Mouse (Mus musculus) common myeloid progenitor, adult 5-6 weeks (primary cell): Measurements from ENCODE around the gene Sec14l1. TPM values are rescaled to one million over a fixed set of nuclear protein-coding genes. Genes with fewer than 3 reads are reported as not detected.

Experiments
- ATAC-seq: replicated peaks from 2 replicates; pipeline ENCODE4 v1.8.0; 2016; ENCODE audit warnings: low read depth, mild to moderate bottlenecking, moderate TSS enrichment, inconsistent platforms; ENCODE audit not compliant: poor library complexity, severe bottlenecking
- total RNA-seq: library from RNA; stranded (forward); fragments of 200-1000, 187-1606 nt; gene quantifications from 2 replicates; pipeline ENCODE4 v1.2.3, GENCODE M21; 2017

Sec14l1 gene
- total RNA-seq, 1 experiment from 2014 or later = 13.0 TPM

DNA sequence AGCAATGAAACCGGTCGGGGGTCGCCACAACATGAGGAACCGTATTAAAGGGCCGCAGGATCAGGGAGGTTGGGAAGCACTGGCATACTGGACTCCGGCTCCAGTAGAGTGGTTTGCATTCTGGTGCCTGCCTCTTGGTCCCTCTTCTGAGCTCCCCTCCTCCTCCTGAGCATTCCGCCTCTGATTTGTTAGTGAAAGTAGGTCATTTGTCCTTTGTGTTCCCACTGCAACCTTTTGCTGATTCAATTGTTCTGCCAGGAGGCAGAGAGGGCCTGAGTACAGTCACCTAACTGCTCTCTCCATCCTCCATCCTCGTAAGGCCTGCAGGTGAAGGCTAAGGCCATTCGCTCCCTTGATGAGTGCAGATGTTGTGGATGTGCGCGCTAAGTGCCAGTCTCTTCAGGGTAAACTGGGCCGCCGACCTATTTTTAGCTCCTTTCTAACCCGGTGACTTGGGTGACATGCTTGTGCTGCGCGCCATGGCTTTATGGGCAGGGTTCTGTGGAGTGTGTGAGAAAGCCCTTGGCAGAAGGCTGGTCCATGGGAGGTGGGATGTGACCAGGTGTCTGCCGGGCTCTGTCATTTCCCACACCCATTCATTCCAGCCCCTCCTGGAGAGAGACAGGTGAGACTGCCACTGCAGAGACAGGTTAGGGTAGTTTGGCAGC is 8.6 kb downstream of the Sec14l1 start:
- ATAC-seq = no peak

DNA sequence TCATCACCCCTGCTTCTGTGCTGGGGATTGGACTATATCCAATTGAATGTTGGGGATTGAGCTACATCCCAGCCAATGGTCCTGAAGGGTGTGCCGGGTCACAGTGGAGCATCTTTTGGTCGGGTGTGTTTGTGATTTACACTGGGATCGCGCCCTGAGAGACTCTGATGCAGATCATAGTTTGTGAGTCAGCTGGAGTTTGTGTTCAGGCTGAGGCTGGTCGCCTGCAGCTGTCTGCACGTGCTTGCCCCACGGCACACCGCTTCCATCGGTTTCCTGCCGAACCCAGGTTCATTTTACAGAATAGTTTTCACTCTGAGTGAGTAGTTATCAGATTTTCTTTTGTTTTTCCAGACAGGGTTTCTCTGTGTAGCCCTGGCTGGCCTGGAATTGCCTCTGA is 9.6 kb downstream of the Sec14l1 start:
- ATAC-seq = no peak

DNA sequence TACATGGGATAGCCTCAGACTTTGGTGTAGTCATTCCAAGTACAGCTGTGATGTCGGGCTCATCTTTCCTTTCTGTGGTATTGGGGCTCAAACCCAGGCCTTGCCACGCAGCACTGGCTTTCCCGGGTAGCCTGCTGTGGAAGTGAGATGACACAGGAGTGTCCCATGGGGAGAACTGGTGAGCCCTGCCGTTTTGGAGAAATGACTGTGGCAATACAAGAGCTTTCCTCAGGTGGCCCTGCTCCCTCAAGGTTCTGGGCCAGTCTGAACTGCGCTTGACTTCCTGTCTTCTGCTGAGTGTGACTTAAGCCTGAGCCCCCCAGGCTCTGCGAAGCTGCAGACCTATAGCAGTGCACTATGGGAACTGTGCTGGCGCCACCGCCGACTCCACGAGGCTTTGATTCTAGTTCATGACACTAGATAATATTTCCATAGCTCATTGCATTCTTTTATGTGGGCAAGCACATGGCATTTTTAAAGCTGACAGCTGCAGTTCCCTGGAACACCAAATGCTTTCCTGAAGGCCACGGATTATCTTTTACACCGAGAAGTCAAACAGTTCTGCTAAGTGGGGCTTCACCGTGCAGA is 12.4 kb downstream of the Sec14l1 start:
- ATAC-seq = no peak

DNA sequence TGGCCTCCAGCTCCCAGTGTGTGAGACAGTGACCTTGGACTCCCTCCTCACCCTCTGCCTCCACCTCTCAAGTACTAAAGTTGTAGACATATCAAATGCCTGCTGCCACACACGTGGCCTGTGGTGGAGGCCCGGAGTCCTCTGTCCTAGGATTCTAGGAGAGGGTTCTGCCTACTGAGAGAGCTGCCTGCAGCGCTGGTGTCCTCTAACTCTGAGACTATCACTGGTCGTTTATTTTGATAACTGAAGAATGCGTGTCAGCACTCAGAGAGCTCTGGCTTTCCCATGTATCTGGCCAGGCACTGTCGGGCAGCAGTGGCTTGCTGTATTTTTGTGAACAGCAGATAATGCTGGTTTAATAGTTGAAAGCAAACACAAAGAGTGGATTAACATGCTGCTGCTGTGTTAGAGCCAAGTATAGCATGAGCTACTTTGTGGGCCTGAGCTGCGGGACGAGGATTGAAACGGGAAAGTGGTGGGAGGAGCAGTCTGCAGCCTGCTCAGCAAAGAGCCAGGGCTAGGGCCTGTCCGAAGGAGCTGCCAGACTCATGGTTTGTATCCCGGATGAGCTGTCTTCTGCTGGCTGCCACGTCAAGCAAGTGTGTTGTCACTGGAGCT is 13.1 kb downstream of the Sec14l1 start:
- no peak for ATAC-seq

DNA sequence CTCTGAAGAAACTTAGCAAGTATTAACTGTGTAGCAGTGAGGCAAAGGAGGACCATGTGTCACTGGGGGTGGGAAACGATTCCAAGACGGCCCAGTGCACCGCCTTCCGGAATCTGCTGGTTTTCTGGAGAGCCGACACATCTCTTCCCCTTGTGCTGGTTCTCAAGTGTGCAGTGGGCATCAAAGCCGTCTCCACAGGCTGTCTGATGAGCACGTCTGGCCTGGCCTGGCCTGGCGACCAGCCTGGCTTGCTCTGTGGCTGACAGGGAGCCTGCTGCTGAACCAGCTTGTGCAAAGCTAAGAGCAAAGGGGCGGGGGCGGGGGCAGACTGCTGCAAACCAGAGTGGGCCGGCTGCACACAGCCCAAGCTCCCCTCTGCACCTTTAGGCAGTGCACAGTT is 14.5 kb downstream of the Sec14l1 start:
- no peak for ATAC-seq

DNA sequence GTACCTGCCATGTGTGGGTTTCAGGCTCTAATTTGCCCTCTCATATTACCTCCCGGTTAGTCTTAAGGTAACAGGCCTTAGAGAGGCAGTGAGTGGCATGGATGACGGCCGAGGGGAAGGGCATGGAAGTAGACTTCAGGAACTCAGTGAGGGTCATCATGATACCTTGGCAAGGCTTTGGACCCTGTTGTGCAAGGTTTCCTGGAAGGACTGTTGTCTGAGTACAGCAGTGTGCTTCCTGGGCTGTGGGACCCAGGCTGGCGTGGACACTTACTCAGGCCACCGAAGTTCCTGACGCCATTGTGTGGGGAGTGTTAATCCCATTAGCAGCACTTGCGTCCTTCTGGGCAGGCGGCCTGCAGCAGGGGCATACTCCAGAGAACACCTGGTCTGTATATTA is 15.1 kb downstream of the Sec14l1 start:
- ATAC-seq = no peak

DNA sequence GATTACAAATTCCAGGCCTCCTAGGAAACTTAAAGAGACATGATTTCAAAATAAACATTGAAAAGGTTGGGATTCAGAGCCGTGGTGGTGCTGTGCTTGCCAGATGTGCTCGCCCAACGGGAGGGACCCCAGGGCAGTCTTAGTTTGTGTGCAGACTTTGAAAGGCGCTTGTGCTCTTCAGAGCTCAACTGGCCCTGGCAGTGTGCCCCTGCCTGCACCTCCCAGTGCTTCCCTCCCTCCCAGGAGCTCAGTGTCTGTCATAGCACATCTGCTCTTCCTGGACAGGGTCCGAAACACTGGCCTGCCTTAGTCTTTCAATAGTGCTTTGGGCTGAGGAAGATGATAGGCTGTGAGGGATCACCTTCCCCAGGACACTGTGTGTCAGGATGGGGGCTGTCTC is 15.9 kb downstream of the Sec14l1 start:
- ATAC-seq = no peak

DNA sequence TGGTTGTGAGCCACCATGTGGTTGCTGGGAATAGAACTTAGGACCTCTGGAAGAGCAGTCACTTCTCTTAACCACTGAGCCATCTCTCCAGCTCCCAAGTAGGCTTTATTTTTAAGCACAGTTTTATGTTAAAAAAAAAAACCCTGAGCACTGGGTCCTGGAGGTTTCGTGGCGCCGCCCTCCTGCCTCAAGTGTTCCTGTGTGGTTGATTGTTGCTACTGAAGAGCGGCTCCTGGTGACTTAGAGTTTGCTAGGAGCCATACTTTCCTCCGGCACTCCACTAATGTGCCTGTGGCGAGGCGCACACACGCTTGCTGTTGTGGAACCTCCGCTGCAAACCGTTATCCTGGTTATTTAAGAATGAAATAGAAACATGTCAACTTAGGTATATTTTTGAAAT is 16.5 kb downstream of the Sec14l1 start:
- no peak for ATAC-seq

DNA sequence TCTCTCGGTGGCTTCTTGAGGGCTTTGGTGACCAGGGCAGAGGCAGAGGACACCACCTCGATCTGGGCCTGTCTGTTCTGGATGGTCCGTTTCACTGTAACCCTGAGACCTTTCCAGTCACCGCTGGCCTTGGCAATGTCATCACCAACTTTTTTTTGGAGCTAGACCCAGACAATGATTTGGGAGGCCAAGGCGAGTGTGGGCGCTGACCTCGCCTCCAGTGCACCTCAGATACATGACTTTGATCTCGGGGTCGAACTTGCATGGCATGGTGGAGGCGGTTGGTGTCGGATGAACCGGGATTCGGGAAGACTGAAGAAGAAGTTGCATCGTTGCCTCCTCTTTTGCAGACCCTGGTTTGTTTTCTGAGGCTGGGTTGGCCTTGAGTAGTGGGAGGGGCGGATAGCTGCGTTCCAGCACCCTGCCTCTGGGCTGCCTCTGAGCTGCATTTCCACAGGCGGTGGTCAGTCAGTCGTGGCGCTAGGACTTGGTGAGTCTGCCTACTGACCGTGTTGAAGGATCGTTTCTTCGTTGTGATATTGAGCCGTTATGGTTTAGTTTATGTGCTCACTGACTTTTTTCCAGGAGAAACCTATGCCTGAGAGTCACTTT is 19.9 kb downstream of the Sec14l1 start:
- no peak for ATAC-seq

DNA sequence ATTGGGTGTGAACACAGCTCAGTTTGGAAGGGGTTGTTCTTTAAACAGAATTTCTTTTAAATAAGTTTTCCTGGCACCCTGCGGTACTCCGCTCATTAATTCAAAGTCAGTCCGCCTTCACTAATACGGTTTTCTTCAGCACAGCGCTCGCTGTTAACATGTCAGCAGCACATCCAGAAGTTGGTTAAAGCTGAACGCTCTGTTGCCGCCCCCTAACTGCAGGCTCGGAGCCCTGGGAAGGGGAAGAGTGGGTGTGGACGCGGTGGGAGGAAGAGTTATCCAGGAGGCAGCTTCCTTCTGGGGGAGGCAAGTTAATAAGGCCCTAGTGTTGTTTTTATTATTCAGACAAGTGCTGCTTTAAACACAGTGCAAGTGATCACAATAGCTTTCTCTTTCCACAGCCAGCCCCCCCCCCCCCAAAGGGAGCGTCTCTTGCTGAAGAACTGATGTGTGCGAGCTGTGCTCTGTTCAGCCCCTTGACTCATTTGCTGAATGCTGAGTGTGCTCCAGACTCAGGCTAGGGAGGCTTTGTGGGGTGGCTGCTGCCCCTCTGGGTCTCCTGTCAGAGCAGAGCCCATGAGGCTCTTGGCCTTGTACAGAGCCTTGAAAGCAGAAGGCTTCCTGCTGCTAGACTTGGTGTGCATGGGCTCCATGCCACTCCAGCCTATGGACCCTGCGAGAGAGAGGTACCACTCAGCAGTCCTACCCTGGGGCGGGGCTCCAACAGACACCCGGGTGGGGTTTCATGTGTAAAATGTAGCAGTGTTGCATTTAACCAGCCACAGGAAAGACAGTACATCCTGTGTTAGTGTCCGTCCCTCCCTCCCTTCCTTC is 20.7 kb downstream of the Sec14l1 start:
- ATAC-seq = peak; percentile 12; the same call in 1 of the 2 replicates

DNA sequence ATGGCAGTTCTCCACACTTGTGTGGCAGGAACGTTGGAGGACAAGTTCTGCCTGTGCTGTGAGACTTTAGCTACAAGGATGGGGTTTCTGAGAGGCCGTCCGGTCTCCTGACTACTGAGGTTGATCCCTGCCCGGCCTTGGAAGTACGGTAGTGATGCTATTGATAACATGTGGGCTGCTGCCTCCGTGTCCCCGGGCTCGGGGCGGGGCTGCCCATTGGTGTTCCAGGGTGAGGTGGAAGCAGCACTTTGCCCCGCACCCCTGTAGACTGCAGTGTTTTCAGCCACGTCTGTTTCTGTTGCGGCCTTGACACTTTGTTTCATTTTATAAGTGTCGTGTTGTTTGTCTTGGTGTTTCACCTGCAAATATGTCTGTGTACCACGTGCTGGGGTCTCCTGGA is 21.9 kb downstream of the Sec14l1 start:
- ATAC-seq = no peak

DNA sequence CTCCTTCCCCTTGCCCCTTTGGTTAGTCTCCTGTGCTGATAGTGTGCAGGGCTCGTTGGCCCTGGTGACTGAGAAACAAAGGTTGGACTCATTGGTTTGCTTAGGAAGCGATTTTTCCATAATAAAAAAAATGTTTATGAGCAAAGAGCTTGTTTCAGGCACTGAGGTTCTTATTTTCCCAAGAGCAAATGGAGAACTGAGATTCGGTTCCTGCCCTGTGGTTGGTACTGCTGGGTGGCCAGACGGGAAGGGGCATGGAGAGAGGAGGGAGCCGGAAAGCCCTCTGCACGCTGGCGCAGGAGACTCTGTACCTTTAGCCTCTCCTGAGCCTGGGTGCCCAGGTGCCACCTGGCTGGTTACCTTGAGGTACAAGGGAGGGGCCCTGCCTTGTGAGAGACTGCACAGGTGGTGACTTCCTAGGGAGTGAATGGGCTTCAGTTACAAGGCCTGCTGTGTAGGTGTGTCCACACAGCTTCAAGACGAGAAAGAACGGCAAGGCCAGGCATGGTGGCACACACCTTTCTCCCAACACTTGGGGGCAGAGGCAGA is 23.3 kb downstream of the Sec14l1 start:
- no peak for ATAC-seq

DNA sequence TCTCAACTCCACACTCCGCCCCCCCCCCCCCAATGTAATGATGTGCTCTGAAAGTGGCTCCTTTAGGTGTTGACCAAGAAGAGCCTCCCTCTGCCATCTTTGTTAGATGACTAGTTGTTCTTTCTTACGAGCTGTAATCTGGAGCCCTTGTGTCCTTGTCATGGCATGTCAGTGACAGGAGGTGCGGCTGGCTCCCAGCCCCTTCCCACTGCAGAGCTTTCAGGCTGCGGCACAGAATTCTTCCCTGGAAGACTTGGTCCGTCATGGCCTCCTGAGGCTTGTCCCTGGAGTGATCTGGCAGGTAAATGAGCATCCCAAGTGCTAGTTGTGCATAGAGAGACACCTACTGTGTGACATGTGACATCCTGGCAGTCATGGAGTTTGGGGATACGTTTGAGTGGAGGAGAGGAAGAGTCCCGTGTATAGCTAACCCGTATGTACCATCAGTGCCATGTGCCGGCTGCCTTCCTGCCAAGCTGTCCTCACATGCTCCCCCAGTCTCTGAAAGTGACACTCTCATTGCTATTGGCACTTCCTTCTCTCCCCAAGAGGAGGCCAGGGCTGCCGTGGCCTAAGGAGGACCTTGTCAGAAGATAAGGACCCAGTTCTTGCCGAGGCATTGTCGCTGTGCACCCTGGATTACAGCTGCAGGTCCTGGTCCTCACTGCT is 24.0 kb downstream of the Sec14l1 start:
- peak; percentile 57 for ATAC-seq

DNA sequence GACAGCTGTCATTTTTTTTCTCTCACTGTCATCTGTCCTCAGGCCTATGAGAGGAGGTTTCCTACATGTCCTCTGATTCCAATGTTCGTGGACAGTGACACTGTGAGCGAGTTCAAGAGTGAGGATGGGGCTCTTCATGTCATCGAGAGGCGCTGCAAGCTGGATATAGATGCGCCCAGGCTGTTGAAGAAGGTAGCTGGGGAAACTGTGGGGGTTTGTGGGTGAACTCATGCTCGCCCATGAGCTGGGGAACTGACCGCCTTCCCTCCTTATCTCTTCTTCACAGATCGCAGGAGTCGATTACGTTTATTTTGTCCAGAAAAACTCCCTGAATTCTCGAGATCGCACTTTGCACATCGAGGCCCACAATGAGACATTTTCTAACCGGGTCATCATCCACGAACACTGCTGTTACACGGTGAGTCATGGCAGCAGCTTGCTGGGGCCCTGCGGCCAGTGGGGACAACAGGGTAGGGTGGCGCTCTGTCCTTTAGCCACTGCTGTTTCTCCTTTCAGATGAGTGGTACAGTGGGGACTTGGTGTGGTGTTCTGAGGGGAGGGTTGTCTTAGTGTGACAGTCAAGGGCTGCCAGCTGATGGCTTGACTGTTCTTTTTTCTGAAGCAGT is 26.5 kb downstream of the Sec14l1 start:
- no peak for ATAC-seq

DNA sequence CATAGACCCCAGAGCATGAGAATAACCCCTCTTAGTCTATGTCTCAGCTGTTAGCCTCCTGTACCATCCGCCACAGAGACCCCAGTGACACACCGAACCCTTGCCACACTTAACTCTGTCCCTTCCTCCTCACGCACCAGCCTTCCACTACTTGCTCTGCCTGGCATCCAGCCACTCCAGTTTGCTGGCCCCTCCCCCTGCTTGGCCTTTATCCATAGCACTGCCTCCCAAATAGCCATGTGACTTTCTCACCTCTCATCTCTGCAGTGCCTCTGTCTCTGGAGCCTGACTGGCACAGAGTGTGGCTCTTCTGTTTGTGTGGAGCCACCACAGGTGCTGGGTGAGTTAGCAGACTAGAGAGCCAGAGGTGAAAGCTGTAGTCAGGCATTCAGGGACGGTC is 27.5 kb downstream of the Sec14l1 start:
- no peak for ATAC-seq

DNA sequence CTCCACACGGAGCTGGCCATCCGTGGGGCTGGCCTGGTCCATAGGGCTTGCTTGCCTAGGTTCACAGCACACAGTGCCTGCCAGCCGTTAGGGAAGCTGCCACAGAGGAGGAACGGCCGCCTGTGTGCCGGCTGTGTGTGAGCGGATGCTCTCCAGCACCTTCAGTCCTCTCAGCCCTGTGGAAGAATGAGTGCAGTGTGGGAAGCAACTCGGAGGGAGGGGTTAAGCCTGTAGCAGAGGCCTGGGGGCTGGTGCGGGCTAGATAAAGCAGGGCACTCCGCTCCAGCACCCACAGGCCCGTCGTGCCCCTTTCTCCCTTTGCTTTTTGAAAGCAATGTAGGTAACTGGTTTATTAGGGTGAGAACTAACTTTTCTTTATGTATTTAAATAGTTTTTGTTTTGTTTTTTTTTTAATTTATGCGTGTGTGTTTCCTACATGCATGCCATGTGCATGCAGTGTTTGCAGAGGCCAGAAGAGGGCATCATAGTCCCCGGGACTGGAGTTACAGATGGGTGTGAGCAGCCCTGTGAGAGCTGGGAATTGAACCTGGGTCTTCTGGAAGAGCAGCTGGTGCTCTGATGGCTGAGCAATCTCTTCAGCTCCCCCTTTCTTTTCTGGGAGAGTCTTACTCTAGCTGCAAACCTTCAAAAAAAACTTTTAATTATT is 30.6 kb downstream of the Sec14l1 start:
- ATAC-seq = no peak

DNA sequence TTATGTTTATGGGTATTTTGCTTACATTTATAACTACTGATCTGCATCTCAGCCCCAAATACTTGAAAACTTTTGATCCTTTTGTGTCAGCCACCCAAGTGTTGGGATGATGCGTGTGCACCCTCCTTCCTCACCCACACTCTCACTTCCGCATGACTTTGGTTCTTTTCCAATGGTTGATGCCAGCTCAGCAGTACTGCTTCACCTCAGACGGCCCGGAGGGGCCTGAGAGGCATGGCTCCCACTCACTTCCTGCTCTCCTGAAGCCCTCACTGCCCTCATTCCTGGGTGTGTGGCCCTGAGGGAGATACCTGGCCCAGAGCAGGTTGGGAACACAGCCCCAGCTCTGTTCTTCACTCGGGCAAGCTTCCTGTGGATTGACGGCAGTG is 31.1 kb downstream of the Sec14l1 start:
- ATAC-seq = no peak

DNA sequence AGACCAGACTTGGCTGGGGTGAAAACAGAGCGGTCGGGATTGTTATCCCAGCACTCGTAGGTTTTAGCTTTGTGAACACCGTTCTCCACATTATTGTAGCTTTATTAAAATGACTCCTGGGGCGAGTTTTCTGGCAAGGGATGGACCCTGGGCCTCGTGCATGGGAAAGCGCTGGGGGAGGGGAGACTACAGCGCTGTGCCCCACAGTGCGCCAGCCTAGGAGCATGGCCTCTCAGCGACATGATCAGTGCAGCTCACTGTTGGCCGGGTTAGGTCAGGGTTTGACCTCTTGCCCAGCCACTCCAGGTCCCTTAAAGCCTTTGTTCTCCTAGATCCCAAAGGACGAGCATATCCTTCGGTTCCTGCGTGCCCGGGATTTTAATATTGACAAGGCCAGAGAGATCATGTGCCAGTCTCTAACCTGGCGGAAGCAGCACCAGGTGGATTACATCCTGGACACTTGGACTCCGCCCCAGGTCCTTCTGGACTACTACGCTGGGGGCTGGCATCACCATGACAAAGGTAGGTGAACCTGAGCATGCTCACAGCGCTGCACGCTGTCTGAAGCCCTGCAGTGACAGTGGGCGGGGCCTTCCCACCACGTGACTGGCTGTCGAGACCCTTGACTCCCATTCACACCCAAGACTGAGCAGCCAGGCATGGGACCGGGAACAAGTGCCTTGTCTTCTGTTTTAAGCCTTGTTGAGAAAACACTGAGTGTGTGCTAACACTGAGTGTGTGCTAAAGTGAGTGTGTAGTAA is 32.0 kb downstream of the Sec14l1 start:
- no peak for ATAC-seq
